Mouse (Mus musculus) lung, adult 2 months (tissue): Measurements from ENCODE around the gene Mblac1.

Experiments used
- CTCF ChIP-seq: fragments of 200-500 bp; IDR thresholded peaks from 2 replicates; pipeline ENCODE4 v1.5.1; 2011; ENCODE audit warnings: mild to moderate bottlenecking, low read length, control low read depth; ENCODE audit not compliant: insufficient read depth
- POLR2A ChIP-seq: fragments of 200-500 bp; IDR thresholded peaks from 2 replicates; pipeline ENCODE4 v1.6.1; 2011; ENCODE audit warnings: low read depth, mild to moderate bottlenecking, control low read depth, low read length, borderline replicate concordance; ENCODE audit errors: extremely low read depth

- no peak for TF ChIP-seq CTCF
- no peak for TF ChIP-seq POLR2A
Measured at GRCm38 (mm10) chr5:138241511-138241910, 47.4 kb downstream of the Mblac1 start.
